Mouse (Mus musculus): ENCODE results near the gene Maml2. TPM values are rescaled to one million over a fixed set of nuclear protein-coding genes. Genes with fewer than 3 reads are reported as not detected.

The Maml2 gene
- total RNA-seq, 1 experiment from 2014 or later = 5.0 TPM

GRCm38 (mm10) chr9:13431646-13432045, 133.9 kb downstream of the Maml2 start:
- no peak for ATAC-seq (replicated peaks in 1 of 2; ENCODE audit: insufficient read depth in 1 of 2, low FRiP score in 2 of 2, low TSS enrichment in 1 of 2, low read depth in 1 of 2, poor library complexity in 2 of 2, severe bottlenecking in 2 of 2)

GRCm38 (mm10) chr9:13433501-13434090, 135.8 kb downstream of the Maml2 start:
- no peak for ATAC-seq (replicated peaks in 1 of 2; ENCODE audit: insufficient read depth in 1 of 2, low FRiP score in 2 of 2, low TSS enrichment in 1 of 2, low read depth in 1 of 2, poor library complexity in 2 of 2, severe bottlenecking in 2 of 2)

DNA sequence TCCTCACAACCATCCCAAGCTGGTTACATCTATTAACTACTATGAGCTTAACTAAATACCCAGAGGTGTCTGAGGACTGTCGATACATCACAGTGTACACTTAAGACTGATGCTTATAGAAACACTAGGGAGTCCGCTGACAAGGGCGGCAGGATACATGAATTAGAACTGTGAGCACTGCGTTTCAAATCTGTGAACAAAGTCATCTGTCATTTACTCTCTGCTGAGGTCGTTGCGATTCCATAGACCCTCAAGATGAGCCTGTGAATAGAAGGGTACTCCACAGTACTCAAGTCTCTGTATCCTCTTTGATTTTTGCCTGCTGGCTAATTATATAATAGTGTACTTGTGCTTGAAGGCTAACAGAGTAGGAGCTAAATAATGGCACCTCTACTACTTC, 143.2 kb downstream of the Maml2 start:
- no peak for ATAC-seq (replicated peaks in 1 of 2; ENCODE audit: insufficient read depth in 1 of 2, low FRiP score in 2 of 2, low TSS enrichment in 1 of 2, low read depth in 1 of 2, poor library complexity in 2 of 2, severe bottlenecking in 2 of 2)

DNA sequence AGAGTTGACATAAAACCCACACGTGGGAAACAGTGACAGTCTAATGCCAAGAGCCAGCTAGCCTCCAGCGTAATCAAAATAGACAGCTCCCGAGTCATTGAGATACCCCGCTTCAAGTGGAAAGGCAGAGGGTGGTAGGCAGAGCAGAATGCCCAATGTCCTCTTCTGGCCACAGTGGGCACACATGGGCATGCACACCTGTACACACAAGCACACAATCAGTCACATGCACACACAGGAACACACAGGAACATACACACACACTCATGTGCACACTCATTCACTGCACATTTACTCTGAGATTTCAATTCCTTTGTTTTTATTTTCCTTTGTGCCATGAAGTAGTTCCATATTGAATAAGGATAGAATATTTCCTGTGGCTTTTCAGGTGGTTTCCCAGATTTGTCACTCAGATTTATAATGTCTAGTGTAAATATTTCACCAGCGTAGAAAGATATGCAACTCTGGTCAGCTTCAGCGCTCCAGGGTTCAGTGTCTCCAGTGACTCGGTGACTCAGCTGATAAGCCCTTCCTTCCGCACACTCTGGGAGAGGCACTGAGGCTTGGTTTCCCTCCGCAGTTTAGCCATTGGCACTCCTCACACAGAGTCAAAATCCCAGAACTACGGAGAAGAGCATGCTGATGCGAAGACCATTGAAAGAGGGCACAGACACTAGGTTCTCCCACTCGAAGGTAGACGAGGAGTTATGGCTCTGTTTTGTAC, 144.4 kb downstream of the Maml2 start:
- peak; percentile 51 to 55; a peak in 3 of 4 replicates for ATAC-seq (replicated peaks in 1 of 2; ENCODE audit: insufficient read depth in 1 of 2, low FRiP score in 2 of 2, low TSS enrichment in 1 of 2, low read depth in 1 of 2, poor library complexity in 2 of 2, severe bottlenecking in 2 of 2)

GRCm38 (mm10) chr9:13443484-13444211, 145.9 kb downstream of the Maml2 start:
- ATAC-seq (replicated peaks in 1 of 2; ENCODE audit: insufficient read depth in 1 of 2, low FRiP score in 2 of 2, low TSS enrichment in 1 of 2, low read depth in 1 of 2, poor library complexity in 2 of 2, severe bottlenecking in 2 of 2) = peak; percentile 76 to 78

DNA sequence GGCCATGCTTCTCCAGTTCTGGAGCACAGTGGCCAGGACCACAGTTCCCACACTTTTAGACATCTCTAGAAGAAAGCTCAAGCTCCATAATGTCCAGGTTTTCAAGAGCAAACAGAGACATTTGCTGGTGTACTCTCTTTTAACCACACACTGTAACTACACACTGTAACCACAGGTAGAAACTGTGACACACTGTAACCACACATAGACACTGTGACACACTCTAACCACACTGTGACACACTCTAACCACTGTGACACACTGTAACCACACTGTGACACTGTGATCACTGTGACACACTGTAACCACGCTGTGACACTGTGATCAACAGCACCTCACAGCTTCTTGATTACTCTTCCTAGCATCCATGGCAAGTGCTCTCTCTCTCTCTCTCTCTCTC, 148.5 kb downstream of the Maml2 start:
- peak; percentile 48 to 67; a peak in 2 of 4 replicates for ATAC-seq (replicated peaks in 1 of 2; ENCODE audit: insufficient read depth in 1 of 2, low FRiP score in 2 of 2, low TSS enrichment in 1 of 2, low read depth in 1 of 2, poor library complexity in 2 of 2, severe bottlenecking in 2 of 2)

GRCm38 (mm10) chr9:13446703-13447285, 149.0 kb downstream of the Maml2 start, which contains the start of gene Gm17571:
Gm17571 (minus strand) TSS chr9:13446753.
- ATAC-seq (replicated peaks in 1 of 2; ENCODE audit: insufficient read depth in 1 of 2, low FRiP score in 2 of 2, low TSS enrichment in 1 of 2, low read depth in 1 of 2, poor library complexity in 2 of 2, severe bottlenecking in 2 of 2) = no peak

DNA sequence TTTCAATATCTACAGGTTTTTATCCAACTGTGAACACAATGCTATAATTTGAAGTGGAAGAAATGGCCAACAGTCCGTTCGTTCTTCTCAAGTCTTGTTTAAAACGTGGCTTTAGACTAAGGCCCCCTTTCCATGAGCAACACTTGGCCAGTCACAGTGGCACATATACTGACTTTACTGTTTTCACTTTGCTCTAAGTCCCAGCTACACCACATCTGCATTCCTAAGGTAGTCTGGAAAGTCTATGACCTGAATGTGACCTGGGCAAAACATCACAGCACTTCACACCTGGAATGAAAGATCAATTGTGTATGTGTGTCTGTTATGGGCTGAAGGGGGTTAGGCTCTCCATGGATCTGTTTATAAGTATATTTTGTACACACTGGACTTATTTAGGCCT, 151.0 kb downstream of the Maml2 start:
- no peak for ATAC-seq (replicated peaks in 1 of 2; ENCODE audit: insufficient read depth in 1 of 2, low FRiP score in 2 of 2, low TSS enrichment in 1 of 2, low read depth in 1 of 2, poor library complexity in 2 of 2, severe bottlenecking in 2 of 2)

- ATAC-seq (replicated peaks in 1 of 2; ENCODE audit: insufficient read depth in 1 of 2, low FRiP score in 2 of 2, low TSS enrichment in 1 of 2, low read depth in 1 of 2, poor library complexity in 2 of 2, severe bottlenecking in 2 of 2) = no peak
These were observed 156.9 kb downstream of the Maml2 start for GRCm38 (mm10) chr9:13454651-13455123.

- ATAC-seq (replicated peaks in 1 of 2; ENCODE audit: insufficient read depth in 1 of 2, low FRiP score in 2 of 2, low TSS enrichment in 1 of 2, low read depth in 1 of 2, poor library complexity in 2 of 2, severe bottlenecking in 2 of 2) = no peak
These were observed 157.5 kb downstream of the Maml2 start for GRCm38 (mm10) chr9:13455231-13455630.

GRCm38 (mm10) chr9:13457774-13458173, 160.0 kb downstream of the Maml2 start:
- ATAC-seq (replicated peaks in 1 of 2; ENCODE audit: insufficient read depth in 1 of 2, low FRiP score in 2 of 2, low TSS enrichment in 1 of 2, low read depth in 1 of 2, poor library complexity in 2 of 2, severe bottlenecking in 2 of 2) = no peak

- peak in 1 of 2 experiments; percentile 49; a peak in 1 of 4 replicates for ATAC-seq (replicated peaks in 1 of 2; ENCODE audit: insufficient read depth in 1 of 2, low FRiP score in 2 of 2, low TSS enrichment in 1 of 2, low read depth in 1 of 2, poor library complexity in 2 of 2, severe bottlenecking in 2 of 2)
These were observed 161.6 kb downstream of the Maml2 start for GRCm38 (mm10) chr9:13459371-13459770.

GRCm38 (mm10) chr9:13460012-13460411, 162.3 kb downstream of the Maml2 start:
- ATAC-seq (replicated peaks in 1 of 2; ENCODE audit: insufficient read depth in 1 of 2, low FRiP score in 2 of 2, low TSS enrichment in 1 of 2, low read depth in 1 of 2, poor library complexity in 2 of 2, severe bottlenecking in 2 of 2) = no peak

- ATAC-seq (replicated peaks in 1 of 2; ENCODE audit: insufficient read depth in 1 of 2, low FRiP score in 2 of 2, low TSS enrichment in 1 of 2, low read depth in 1 of 2, poor library complexity in 2 of 2, severe bottlenecking in 2 of 2) = no peak
These were observed 163.2 kb downstream of the Maml2 start for GRCm38 (mm10) chr9:13460926-13461325.

GRCm38 (mm10) chr9:13465358-13466020, 167.7 kb downstream of the Maml2 start:
- no peak for ATAC-seq (replicated peaks in 1 of 2; ENCODE audit: insufficient read depth in 1 of 2, low FRiP score in 2 of 2, low TSS enrichment in 1 of 2, low read depth in 1 of 2, poor library complexity in 2 of 2, severe bottlenecking in 2 of 2)

- peak; percentile 81 to 92 for ATAC-seq (replicated peaks in 1 of 2; ENCODE audit: insufficient read depth in 1 of 2, low FRiP score in 2 of 2, low TSS enrichment in 1 of 2, low read depth in 1 of 2, poor library complexity in 2 of 2, severe bottlenecking in 2 of 2)
These were observed 168.6 kb downstream of the Maml2 start for GRCm38 (mm10) chr9:13466351-13466750.

DNA sequence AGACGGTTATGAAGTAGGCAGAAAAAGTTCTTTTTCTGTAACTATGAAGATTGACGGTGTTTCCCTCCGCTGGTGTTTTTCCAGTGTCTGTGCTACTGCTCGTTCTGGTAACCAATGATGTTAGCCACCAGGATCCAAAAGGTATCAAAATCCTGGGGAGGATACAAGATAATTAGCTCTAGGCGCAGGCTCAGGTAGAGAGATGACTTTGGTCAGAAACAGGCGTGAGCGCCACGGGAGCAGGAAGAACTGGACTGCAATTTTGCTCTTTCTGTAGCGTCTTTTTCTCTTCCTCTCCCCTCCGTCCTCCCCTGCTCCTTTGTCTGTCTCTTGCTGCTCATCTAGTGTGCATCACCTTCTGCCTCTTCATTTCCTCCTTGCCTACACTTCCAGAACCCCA, 169.1 kb downstream of the Maml2 start:
- no peak; a peak in 1 of 4 replicates for ATAC-seq (replicated peaks in 1 of 2; ENCODE audit: insufficient read depth in 1 of 2, low FRiP score in 2 of 2, low TSS enrichment in 1 of 2, low read depth in 1 of 2, poor library complexity in 2 of 2, severe bottlenecking in 2 of 2)

Measured in hematopoietic stem cell, adult 5-6 weeks (primary cell).